In the genomic region with DNA sequence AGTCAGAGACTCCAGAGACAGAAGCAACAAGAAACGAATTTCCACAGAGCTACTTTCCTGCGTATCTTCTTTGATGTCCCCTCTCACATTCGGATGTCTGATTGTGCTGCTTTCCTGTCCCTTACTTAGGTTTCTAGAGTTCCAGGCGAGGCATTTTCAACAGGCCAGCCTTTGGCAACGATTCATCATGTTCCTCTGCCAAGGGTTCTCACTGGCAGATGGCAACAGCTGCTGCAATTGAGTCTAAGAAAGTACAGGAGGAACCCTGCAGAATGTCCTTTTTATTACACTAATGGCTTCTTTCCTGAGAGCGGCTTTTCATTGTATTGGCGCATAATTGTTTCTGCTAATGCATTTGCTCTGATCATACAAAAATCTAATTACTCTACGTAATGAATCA, we compare ENCODE assay signal across 9 mouse cellular contexts.
DNase-seq lines count a peak whose midpoint lies in the region; TF ChIP-seq lines count a peak whose summit lies in the region.
"Had no signal": no experiment of that assay in that cellular context is flagged by ENCODE, and none has a peak within 500 bp of the region (broad histone marks: within the 10 kb centered on the region; RNA-seq: fewer than 3 reads in every experiment).

No protein-coding gene starts in this region.

- H3K27ac ChIP-seq in gastrocnemius, adult 2 months: no peak overlapping the region; the same call in 1 of the 2 replicates
- H3K27ac ChIP-seq: liver, embryonic 15.5 days had no signal

- DNase-seq in adrenal gland, adult 2 months: peak; percentile 63
- no peak for DNase-seq in adrenal gland, postnatal 4 days (ENCODE audit: low spot score in 2 of 2)
- peak; percentile 15 for DNase-seq in ovary, postnatal 14 days (ENCODE audit: low spot score)
- no peak for DNase-seq in ovary, adult 18-20 months (ENCODE audit: low spot score)
- peak; percentile 79 for DNase-seq in gastrocnemius, adult 2 months
- peak; percentile 9 to 14 for DNase-seq in kidney, adult 8-10 months
- DNase-seq in lung, postnatal 25 days (ENCODE audit: low spot score): peak; percentile 57
- no peak for DNase-seq in T-cell, adult 2 months (ENCODE audit: low spot score)

- no peak overlapping the region; the same call in 1 of the 2 replicates for H3K4me3 ChIP-seq in gastrocnemius, adult 2 months
- H3K4me3 ChIP-seq: liver, embryonic 15.5 days had no signal

- intact Hi-C loops in gastrocnemius, adult 2 months (cut with DNase I): loop anchor here (5.0 kb wide), 1 partner anchor 173 kb away; no protein-coding TSS in a partner anchor

- TF ChIP-seq CTCF in gastrocnemius, adult 2 months (IDR thresholded peaks at IDR 0.05): no peak

Comparison
In these comparisons a context has a peak if more than half of its experiments do, and no peak if none do; other contexts are left out.
1. DNase-seq: peak in adrenal gland, adult 2 months (single experiment), ovary, postnatal 14 days (single experiment), gastrocnemius, adult 2 months (single experiment), kidney, adult 8-10 months (2 of 2) and lung, postnatal 25 days (single experiment); none in adrenal gland, postnatal 4 days (0 of 2), ovary, adult 18-20 months (single experiment) and T-cell, adult 2 months (single experiment).